Mouse (Mus musculus): Measurements from ENCODE around the gene Zfp354c. TPM values are rescaled to one million over a fixed set of nuclear protein-coding genes. Genes with fewer than 3 reads are reported as not detected.

Gene Zfp354c
- polyA plus RNA-seq (2014; fragmentation: Nextera tagmentation; extraction: Ambion mirVana), result 29.0 and 32.6 TPM in 2 replicates

GRCm38 (mm10) chr11:50827010-50827953 is at the start of gene Zfp354c:
Zfp354c (minus strand) TSS chr11:50827724.
- H3K36me3 ChIP-seq (ENCODE audit: control insufficient read depth, insufficient read depth, low read length), result peaks cover 29% of the 10 kb centered on the region
- H3K9me3 ChIP-seq (ENCODE audit: control insufficient read depth, low read length), result no peaks in the 10 kb centered on the region
- H3K4me2 ChIP-seq (ENCODE audit: low read length), result peak within 1 kb of the TSS; percentile 79
- H3K27ac ChIP-seq (ENCODE audit: low read depth), result peak within 1 kb of the TSS; percentile 7; the same call in 1 of the 2 replicates
- peak within 1 kb of the TSS; percentile 86 for H3K4me3 ChIP-seq (ENCODE audit: low read depth, low read length)
- 0 out of 2 replicates have a peak, but pooled peaks cover 6% of the 10 kb centered on the region for H3K4me1 ChIP-seq (replicated peaks; ENCODE audit: control insufficient read depth, insufficient read depth, low read length)
- H3K27me3 ChIP-seq (replicated peaks; ENCODE audit: control insufficient read depth, insufficient read depth, low read length), result no peaks in the 10 kb centered on the region
- peak; percentile 94 for ATAC-seq (replicated peaks; ENCODE audit: low FRiP score, low TSS enrichment, low read depth)
- peak; percentile 91 for DNase-seq (ENCODE audit: low spot score)
- H3K9ac ChIP-seq (ENCODE audit: low read length), result peak within 1 kb of the TSS; percentile 87
- 2% methylated on average over 45 of the region's 45 CpGs for WGBS

GRCm38 (mm10) chr11:50850989-50851601 is 23.6 kb upstream of the Zfp354c start:
- DNase-seq (ENCODE audit: low spot score), result no peak
- Histone ChIP-seq H3K27ac (ENCODE audit: low read depth) (no peak overlapping the region), H3K4me2 (ENCODE audit: low read length) (peak overlapping the region; percentile 83), H3K4me3 (ENCODE audit: low read depth, low read length) (peak overlapping the region; percentile 36), H3K9ac (ENCODE audit: low read length) (peak overlapping the region; percentile 27), H3K27me3 (replicated peaks; ENCODE audit: control insufficient read depth, insufficient read depth, low read length) (peaks cover 61% of the 10 kb centered on the region), H3K9me3 (ENCODE audit: control insufficient read depth, low read length) (0 out of 2 replicates have a peak, but pooled peaks cover 4% of the 10 kb centered on the region), H3K4me1 (replicated peaks; ENCODE audit: control insufficient read depth, insufficient read depth, low read length) (peaks cover 13% of the 10 kb centered on the region), H3K36me3 (ENCODE audit: control insufficient read depth, insufficient read depth, low read length) (no peaks in the 10 kb centered on the region)
- under 1% methylated on average over 64 of the region's 72 CpGs for WGBS
- ATAC-seq (replicated peaks; ENCODE audit: low FRiP score, low TSS enrichment, low read depth), result no peak; the same call in 1 of the 2 replicates

GRCm38 (mm10) chr11:50850177-50850735 is 22.7 kb upstream of the Zfp354c start, which contains the start of gene Grm6:
Grm6 (plus strand) TSS chr11:50850685.
- Histone ChIP-seq H3K4me2 (ENCODE audit: low read length) (peak within 1 kb of the TSS; percentile 83), H3K9ac (ENCODE audit: low read length) (peak within 1 kb of the TSS; percentile 27), H3K27me3 (replicated peaks; ENCODE audit: control insufficient read depth, insufficient read depth, low read length) (peaks cover 61% of the 10 kb centered on the region), H3K4me1 (replicated peaks; ENCODE audit: control insufficient read depth, insufficient read depth, low read length) (peaks cover 13% of the 10 kb centered on the region), H3K9me3 (ENCODE audit: control insufficient read depth, low read length) (0 out of 2 replicates have a peak, but pooled peaks cover 4% of the 10 kb centered on the region), H3K36me3 (ENCODE audit: control insufficient read depth, insufficient read depth, low read length) (no peaks in the 10 kb centered on the region), H3K27ac (ENCODE audit: low read depth) (no peak within 1 kb of the TSS), H3K4me3 (ENCODE audit: low read depth, low read length) (peak within 1 kb of the TSS; percentile 36)
- ATAC-seq (replicated peaks; ENCODE audit: low FRiP score, low TSS enrichment, low read depth), result no peak
- 5% methylated on average over 11 of the region's 11 CpGs for WGBS
- DNase-seq (ENCODE audit: low spot score), result peak; percentile 58

- DNase-seq (ENCODE audit: low spot score) (no peak), ATAC-seq (replicated peaks; ENCODE audit: low FRiP score, low TSS enrichment, low read depth) (no peak)
- Histone ChIP-seq H3K4me1 (replicated peaks; ENCODE audit: control insufficient read depth, insufficient read depth, low read length) (peaks cover 13% of the 10 kb centered on the region), H3K36me3 (ENCODE audit: control insufficient read depth, insufficient read depth, low read length) (no peaks in the 10 kb centered on the region), H3K4me2 (ENCODE audit: low read length) (no peak overlapping the region), H3K27ac (ENCODE audit: low read depth) (no peak overlapping the region), H3K9me3 (ENCODE audit: control insufficient read depth, low read length) (0 out of 2 replicates have a peak, but pooled peaks cover 4% of the 10 kb centered on the region), H3K4me3 (ENCODE audit: low read depth, low read length) (no peak overlapping the region), H3K9ac (ENCODE audit: low read length) (no peak overlapping the region), H3K27me3 (replicated peaks; ENCODE audit: control insufficient read depth, insufficient read depth, low read length) (peaks cover 61% of the 10 kb centered on the region)
- WGBS, result 3% methylated on average over 10 of the region's 10 CpGs
Measured at GRCm38 (mm10) chr11:50849310-50849709, 21.8 kb upstream of the Zfp354c start.

- no peak for ATAC-seq (replicated peaks; ENCODE audit: low FRiP score, low TSS enrichment, low read depth)
- Histone ChIP-seq H3K36me3 (ENCODE audit: control insufficient read depth, insufficient read depth, low read length) (no peaks in the 10 kb centered on the region), H3K27me3 (replicated peaks; ENCODE audit: control insufficient read depth, insufficient read depth, low read length) (peaks cover 61% of the 10 kb centered on the region), H3K27ac (ENCODE audit: low read depth) (no peak overlapping the region), H3K9ac (ENCODE audit: low read length) (no peak overlapping the region), H3K4me2 (ENCODE audit: low read length) (no peak overlapping the region), H3K4me1 (replicated peaks; ENCODE audit: control insufficient read depth, insufficient read depth, low read length) (peaks cover 13% of the 10 kb centered on the region), H3K4me3 (ENCODE audit: low read depth, low read length) (no peak overlapping the region), H3K9me3 (ENCODE audit: control insufficient read depth, low read length) (0 out of 2 replicates have a peak, but pooled peaks cover 4% of the 10 kb centered on the region)
- WGBS, result 25% methylated on average over 3 of the region's 3 CpGs
- no peak for DNase-seq (ENCODE audit: low spot score)
Measured at GRCm38 (mm10) chr11:50848520-50849137, 21.1 kb upstream of the Zfp354c start.

DNA sequence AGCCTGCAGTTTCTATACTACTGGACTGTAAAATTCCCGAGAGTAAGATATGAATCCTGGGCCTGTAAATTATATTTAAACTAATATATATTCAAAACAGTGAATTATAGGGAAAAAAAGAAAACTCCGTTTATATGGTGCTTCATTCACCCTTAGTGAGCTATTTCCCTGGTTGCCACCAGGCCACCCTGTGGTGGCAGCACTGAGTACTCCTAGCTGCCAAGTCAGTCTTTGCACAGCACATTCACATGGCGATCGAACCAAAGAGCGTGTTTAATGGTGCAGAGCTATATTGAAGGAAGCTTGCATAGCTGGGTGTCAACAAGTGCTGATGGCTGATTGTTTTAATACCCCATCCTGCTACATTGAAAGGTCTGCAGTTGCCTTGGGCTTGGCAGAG is 19.5 kb upstream of the Zfp354c start:
- DNase-seq (ENCODE audit: low spot score), result no peak

GRCm38 (mm10) chr11:50845951-50846350 is 18.4 kb upstream of the Zfp354c start:
- Histone ChIP-seq H3K9me3 (ENCODE audit: control insufficient read depth, low read length) (0 out of 2 replicates have a peak, but pooled peaks cover 4% of the 10 kb centered on the region), H3K9ac (ENCODE audit: low read length) (no peak overlapping the region), H3K4me3 (ENCODE audit: low read depth, low read length) (no peak overlapping the region), H3K4me1 (replicated peaks; ENCODE audit: control insufficient read depth, insufficient read depth, low read length) (peaks cover 8% of the 10 kb centered on the region), H3K27ac (ENCODE audit: low read depth) (no peak overlapping the region), H3K4me2 (ENCODE audit: low read length) (no peak overlapping the region), H3K27me3 (replicated peaks; ENCODE audit: control insufficient read depth, insufficient read depth, low read length) (peaks cover 39% of the 10 kb centered on the region), H3K36me3 (ENCODE audit: control insufficient read depth, insufficient read depth, low read length) (no peaks in the 10 kb centered on the region)
- 89% methylated on average over 3 of the region's 3 CpGs for WGBS
- no peak for ATAC-seq (replicated peaks; ENCODE audit: low FRiP score, low TSS enrichment, low read depth)
- DNase-seq (ENCODE audit: low spot score), result no peak

More for the DNA sequence above, 19.5 kb upstream of the Zfp354c start:
- Histone ChIP-seq H3K9ac (ENCODE audit: low read length) (no peak overlapping the region), H3K4me1 (replicated peaks; ENCODE audit: control insufficient read depth, insufficient read depth, low read length) (peaks cover 13% of the 10 kb centered on the region), H3K27ac (ENCODE audit: low read depth) (no peak overlapping the region), H3K36me3 (ENCODE audit: control insufficient read depth, insufficient read depth, low read length) (no peaks in the 10 kb centered on the region), H3K9me3 (ENCODE audit: control insufficient read depth, low read length) (0 out of 2 replicates have a peak, but pooled peaks cover 4% of the 10 kb centered on the region), H3K4me2 (ENCODE audit: low read length) (no peak overlapping the region), H3K4me3 (ENCODE audit: low read depth, low read length) (no peak overlapping the region), H3K27me3 (replicated peaks; ENCODE audit: control insufficient read depth, insufficient read depth, low read length) (peaks cover 50% of the 10 kb centered on the region)
- no peak for ATAC-seq (replicated peaks; ENCODE audit: low FRiP score, low TSS enrichment, low read depth)
- 77% methylated on average over 5 of the region's 5 CpGs for WGBS
